Mouse (Mus musculus) adrenal gland, adult 18-20 months (tissue): ENCODE data around the gene Sncg. TPM values are rescaled to one million over a fixed set of nuclear protein-coding genes. Genes with fewer than 3 reads are reported as not detected.

ENCODE experiments used
- DNase-seq, 2 experiments: peaks; one replicate each; pipeline ENCODE4 v3.0.0; 2021 to 2022; ENCODE audit warnings: low spot score in 2 of 2
- total RNA-seq, 2 experiments: library from RNA; stranded (reverse); gene quantifications; 1 replicate in 1 of 2; 2 replicates in 1 of 2; pipeline ENCODE4 v1.2.3; 2021

The Sncg gene
- total RNA-seq, 2 experiments from 2014 or later = 16.6 to 229 TPM

- DNase-seq = no peak
Measured at GRCm38 (mm10) chr14:34344361-34344760, 30.2 kb downstream of the Sncg start.

GRCm38 (mm10) chr14:34343078-34343477, 31.5 kb downstream of the Sncg start:
- no peak for DNase-seq

GRCm38 (mm10) chr14:34341993-34342392, 32.6 kb downstream of the Sncg start:
- DNase-seq = no peak

- no peak for DNase-seq
Measured at GRCm38 (mm10) chr14:34339446-34339845, 35.1 kb downstream of the Sncg start.

GRCm38 (mm10) chr14:34332476-34332875, 42.1 kb downstream of the Sncg start:
- DNase-seq = no peak

- DNase-seq = no peak
Measured at GRCm38 (mm10) chr14:34331886-34332285, 42.7 kb downstream of the Sncg start.

- no peak for DNase-seq
Measured at GRCm38 (mm10) chr14:34330657-34331158, 43.9 kb downstream of the Sncg start.

GRCm38 (mm10) chr14:34327618-34328017, 47.0 kb downstream of the Sncg start:
- DNase-seq = no peak

GRCm38 (mm10) chr14:34326606-34327005, 48.0 kb downstream of the Sncg start:
- no peak for DNase-seq

- no peak for DNase-seq
Measured at GRCm38 (mm10) chr14:34323576-34324085, 51.0 kb downstream of the Sncg start.

Other genes starting within 250 kb of the Sncg start
- gene Npy4r, start 222.3 kb downstream of the Sncg start, total RNA-seq = under 1 TPM in 1 of 2 experiments, not detected in 1; 0.10 TPM
- 1 to 10 TPM in 1 of 2 experiments, under 1 TPM in 1; 0.83 to 1.3 TPM for gene Gprin2, start 173.1 kb downstream of the Sncg start, total RNA-seq
- gene Syt15, start 155.2 kb downstream of the Sncg start, total RNA-seq = under 1 TPM; 0.16 to 0.27 TPM
- gene Shld2, start 64.3 kb downstream of the Sncg start, total RNA-seq = 1 to 10 TPM; 9.2 to 9.5 TPM
- gene Glud1, start 64.1 kb downstream of the Sncg start, total RNA-seq = 100 to 1,000 TPM; 186 to 200 TPM
- not detected for gene Fam25c, start 19.4 kb downstream of the Sncg start, total RNA-seq
- 10 to 100 TPM; 24.0 to 28.0 TPM for gene Mmrn2, start 676 bp upstream of the Sncg start, total RNA-seq
- 10 to 100 TPM; 49.1 to 65.5 TPM for gene Bmpr1a, start 128.6 kb upstream of the Sncg start, total RNA-seq
- not detected for gene 9230112D13Rik, start 148.0 kb upstream of the Sncg start, total RNA-seq
- gene Ldb3, start 213.9 kb upstream of the Sncg start, total RNA-seq = 1 to 10 TPM in 1 of 2 experiments, under 1 TPM in 1; 0.46 to 2.6 TPM
- not detected for gene Opn4, start 225.4 kb upstream of the Sncg start, total RNA-seq